Comparison of ENCODE assay signal across 8 mouse cellular contexts in the genomic region with DNA sequence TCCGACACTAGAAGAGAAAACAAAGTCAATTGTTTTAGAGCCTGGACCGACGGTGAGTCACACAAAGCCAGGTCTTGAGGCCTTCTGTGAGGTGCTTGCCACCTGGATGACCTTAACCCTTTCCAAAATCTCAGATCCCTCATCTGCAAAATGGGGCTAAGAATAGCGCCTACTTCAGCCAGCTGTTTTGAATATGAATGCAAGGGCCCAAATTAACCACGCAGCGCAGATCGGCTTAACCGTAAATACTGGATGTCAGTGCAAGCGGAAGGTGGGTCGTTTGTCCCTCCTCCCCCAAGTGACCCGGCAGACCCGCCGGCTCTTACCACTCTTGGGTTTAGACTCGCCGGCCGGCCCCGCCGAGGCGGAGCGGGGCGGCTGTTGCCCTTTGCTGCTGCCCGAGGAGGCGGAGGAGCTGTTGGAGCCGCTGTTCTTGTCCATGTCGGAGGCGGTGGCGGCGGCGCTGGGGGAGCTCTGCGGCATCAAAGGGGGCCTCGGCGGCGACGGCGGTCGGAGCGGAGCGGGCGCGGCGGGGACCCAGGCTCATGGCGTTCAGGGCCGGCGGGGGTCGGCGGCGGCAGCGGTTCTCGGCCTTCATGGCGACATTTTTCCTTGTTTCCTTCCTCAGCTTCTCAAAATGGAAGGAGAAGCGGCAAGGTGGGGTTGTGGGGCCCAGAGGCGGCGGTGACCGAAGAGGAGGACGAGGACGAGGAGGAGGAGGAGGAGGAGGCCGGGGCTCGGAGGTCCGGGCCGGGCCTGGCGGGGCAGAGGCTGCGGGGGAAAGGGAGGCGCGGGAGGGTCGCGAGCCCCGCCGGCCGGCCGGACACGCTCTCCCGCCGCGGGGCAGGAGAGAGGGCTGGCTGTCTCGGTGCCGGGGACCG. TPM values are rescaled to one million over a fixed set of nuclear protein-coding genes. Genes with fewer than 3 reads are reported as not detected.
DNase-seq lines count a peak whose midpoint lies in the region; ATAC-seq and TF ChIP-seq lines count a peak whose summit lies in the region.

No protein-coding gene starts in this region.

- no peaks in the 10 kb centered on the region for H3K27me3 ChIP-seq in intestine, embryonic 16.5 days (replicated peaks; ENCODE audit: control insufficient read depth, insufficient read depth, low read length)
- H3K27me3 ChIP-seq in liver, postnatal 0 days (ENCODE audit: insufficient read depth, low read length) = no peaks in the 10 kb centered on the region
- H3K27me3 ChIP-seq in neural tube, embryonic 11.5 days (ENCODE audit: control insufficient read depth, insufficient read depth, low read length) = no peaks in the 10 kb centered on the region
- no peaks in the 10 kb centered on the region for H3K27me3 ChIP-seq in testis, adult 2 months (ENCODE audit: control insufficient read depth, insufficient read depth, low read length)

- peak overlapping the region; percentile 73 for H3K27ac ChIP-seq in intestine, embryonic 16.5 days (ENCODE audit: low read length)
- peak overlapping the region; percentile 89 for H3K27ac ChIP-seq in liver, postnatal 0 days (ENCODE audit: low read depth)
- peak overlapping the region; percentile 83 for H3K27ac ChIP-seq in neural tube, embryonic 11.5 days (ENCODE audit: low read depth, low read length)
- peak overlapping the region; percentile 97 for H3K27ac ChIP-seq in testis, adult 2 months (ENCODE audit: control insufficient read depth, insufficient read depth, low read depth, low read length)

- TF ChIP-seq POLR2A in testis, adult 2 months (IDR thresholded peaks at IDR 0.05; ENCODE audit: control insufficient read depth, low read depth, low read length) = no peak

- 0 out of 2 replicates have a peak, but pooled peaks cover 3% of the 10 kb centered on the region for H3K9me3 ChIP-seq in intestine, embryonic 16.5 days (ENCODE audit: control insufficient read depth, low read length)
- no peaks in the 10 kb centered on the region; the same call in 1 of the 2 replicates for H3K9me3 ChIP-seq in liver, postnatal 0 days (ENCODE audit: low read length)
- H3K9me3 ChIP-seq in neural tube, embryonic 11.5 days (ENCODE audit: control insufficient read depth, low read length) = no peaks in the 10 kb centered on the region

- TF ChIP-seq EP300 in liver, postnatal 0 days (IDR thresholded peaks at IDR 0.05; ENCODE audit: low read depth) = no peak

- no peaks in the 10 kb centered on the region; the same call in 1 of the 2 replicates for H3K36me3 ChIP-seq in intestine, embryonic 16.5 days (ENCODE audit: control insufficient read depth, insufficient read depth, low read length)
- peaks cover 18% of the 10 kb centered on the region for H3K36me3 ChIP-seq in liver, postnatal 0 days (replicated peaks; ENCODE audit: insufficient read depth, low read length)
- H3K36me3 ChIP-seq in neural tube, embryonic 11.5 days (ENCODE audit: control insufficient read depth, insufficient read depth, low read length) = no peaks in the 10 kb centered on the region; the same call in 1 of the 2 replicates
- no peaks in the 10 kb centered on the region for H3K36me3 ChIP-seq in testis, adult 2 months (ENCODE audit: control insufficient read depth, insufficient read depth, low read length)

- peak overlapping the region; percentile 98 for H3K9ac ChIP-seq in intestine, embryonic 16.5 days (ENCODE audit: low read depth, low read length)
- H3K9ac ChIP-seq in liver, postnatal 0 days (replicated peaks) = peak overlapping the region; percentile 98
- H3K9ac ChIP-seq in neural tube, embryonic 11.5 days (ENCODE audit: low read length) = peak overlapping the region; percentile 94

- peak overlapping the region; percentile 79 for H3K4me2 ChIP-seq in intestine, embryonic 16.5 days (ENCODE audit: low read depth, low read length)
- peak overlapping the region; percentile 79 for H3K4me2 ChIP-seq in liver, postnatal 0 days (ENCODE audit: low read depth, low read length)
- peak overlapping the region; percentile 75 for H3K4me2 ChIP-seq in neural tube, embryonic 11.5 days (ENCODE audit: low read depth)

- no peak for TF ChIP-seq CTCF in liver, postnatal 0 days (IDR thresholded peaks at IDR 0.05; ENCODE audit: low read depth)
- no peak for TF ChIP-seq CTCF in testis, adult 2 months (IDR thresholded peaks at IDR 0.05; ENCODE audit: control insufficient read depth, insufficient read depth, insufficient replicate concordance, low read depth, low read length)

- WGBS in intestine, embryonic 16.5 days = under 1% methylated on average over 64 of the region's 77 CpGs
- under 1% methylated on average over 68 of the region's 77 CpGs for WGBS in liver, postnatal 0 days (ENCODE audit: insufficient replicate concordance)
- WGBS in neural tube, embryonic 11.5 days = under 1% methylated on average over 62 of the region's 77 CpGs

- H3K4me1 ChIP-seq in intestine, embryonic 16.5 days (ENCODE audit: control insufficient read depth, insufficient read depth, low read length) = peaks cover 36% of the 10 kb centered on the region
- H3K4me1 ChIP-seq in liver, postnatal 0 days (ENCODE audit: insufficient read depth) = peaks cover 47% of the 10 kb centered on the region
- H3K4me1 ChIP-seq in neural tube, embryonic 11.5 days (ENCODE audit: control insufficient read depth, insufficient read depth, low read length) = peaks cover 17% of the 10 kb centered on the region
- H3K4me1 ChIP-seq in testis, adult 2 months (ENCODE audit: control insufficient read depth, insufficient read depth, low read length) = peaks cover 14% of the 10 kb centered on the region

- peak; percentile 54 for DNase-seq in urinary bladder, adult 2 months (ENCODE audit: low spot score)
- no peak for DNase-seq in urinary bladder, postnatal 10 days (ENCODE audit: low spot score)
- DNase-seq in cerebellum, postnatal 36 days = peak; percentile 14 to 35
- peak; percentile 54 for DNase-seq in gastrocnemius, postnatal 10 days
- peak; percentile 67 for DNase-seq in liver, postnatal 0 days
- DNase-seq in neural tube, embryonic 11.5 days (ENCODE audit: low spot score) = peak; percentile 37

- H3K4me3 ChIP-seq in intestine, embryonic 16.5 days (ENCODE audit: low read length) = peak overlapping the region; percentile 99
- H3K4me3 ChIP-seq in liver, postnatal 0 days (ENCODE audit: low read depth, low read length) = peak overlapping the region; percentile 95
- H3K4me3 ChIP-seq in neural tube, embryonic 11.5 days (ENCODE audit: low read depth, low read length) = peak overlapping the region; percentile 90
- peak overlapping the region; percentile 100 for H3K4me3 ChIP-seq in testis, adult 2 months (ENCODE audit: control insufficient read depth, low read depth, low read length)

- ATAC-seq in intestine, embryonic 16.5 days = peak; percentile 66
- ATAC-seq in liver, postnatal 0 days = peak; percentile 60
- ATAC-seq in neural tube, embryonic 11.5 days (ENCODE audit: insufficient read depth, low FRiP score, low TSS enrichment) = peak; percentile 61

RNA-seq across cellular contexts. Expression of a gene that starts 0.5 kb away (rescaled TPM):
- 144 and 157 TPM in 2 replicates for polyA plus RNA-seq in urinary bladder, adult 2 months (2012; rRNA removed)
- total RNA-seq in gastrocnemius, postnatal 10 days (2021) = 100 to 1,000 TPM; 220 to 226 TPM
- 90.4 and 92.6 TPM in 2 replicates for polyA plus RNA-seq in intestine, embryonic 16.5 days (2015; fragmentation: Nextera tagmentation; extraction: Ambion mirVana)
- polyA plus RNA-seq in liver, postnatal 0 days (2015; fragmentation: Nextera tagmentation; extraction: Ambion mirVana) = 75.4 and 78.4 TPM in 2 replicates
- 106 and 119 TPM in 2 replicates for polyA plus RNA-seq in neural tube, embryonic 11.5 days (2014; fragmentation: Nextera tagmentation; extraction: Ambion mirVana)
- 240 and 247 TPM in 2 replicates for polyA plus RNA-seq in testis, adult 2 months (2012; rRNA removed)

RNA-seq across cellular contexts. Expression of a gene that starts 7.3 kb away (rescaled TPM):
- 23.9 and 26.4 TPM in 2 replicates for polyA plus RNA-seq in urinary bladder, adult 2 months (2012; rRNA removed)
- 10 to 100 TPM; 64.5 to 81.1 TPM for total RNA-seq in gastrocnemius, postnatal 10 days (2021)
- 64.2 and 72.9 TPM in 2 replicates for polyA plus RNA-seq in intestine, embryonic 16.5 days (2015; fragmentation: Nextera tagmentation; extraction: Ambion mirVana)
- polyA plus RNA-seq in liver, postnatal 0 days (2015; fragmentation: Nextera tagmentation; extraction: Ambion mirVana) = 19.5 and 19.6 TPM in 2 replicates
- 58.5 and 61.0 TPM in 2 replicates for polyA plus RNA-seq in neural tube, embryonic 11.5 days (2014; fragmentation: Nextera tagmentation; extraction: Ambion mirVana)
- polyA plus RNA-seq in testis, adult 2 months (2012; rRNA removed) = 12.2 and 14.0 TPM in 2 replicates

RNA-seq across cellular contexts. Expression of a gene that starts 28.6 kb away (rescaled TPM):
- 565 and 747 TPM in 2 replicates for polyA plus RNA-seq in urinary bladder, adult 2 months (2012; rRNA removed)
- total RNA-seq in gastrocnemius, postnatal 10 days (2021) = 100 to 1,000 TPM; 134 to 168 TPM
- polyA plus RNA-seq in intestine, embryonic 16.5 days (2015; fragmentation: Nextera tagmentation; extraction: Ambion mirVana) = 1,024 and 1,116 TPM in 2 replicates
- polyA plus RNA-seq in liver, postnatal 0 days (2015; fragmentation: Nextera tagmentation; extraction: Ambion mirVana) = 388 and 399 TPM in 2 replicates
- 1,631 and 1,672 TPM in 2 replicates for polyA plus RNA-seq in neural tube, embryonic 11.5 days (2014; fragmentation: Nextera tagmentation; extraction: Ambion mirVana)
- polyA plus RNA-seq in testis, adult 2 months (2012; rRNA removed) = 559 and 571 TPM in 2 replicates

RNA-seq across cellular contexts. Expression of a gene that starts 36.5 kb away (rescaled TPM):
- polyA plus RNA-seq in urinary bladder, adult 2 months (2012; rRNA removed) = 52.7 and 63.5 TPM in 2 replicates
- total RNA-seq in gastrocnemius, postnatal 10 days (2021) = 10 to 100 TPM; 17.7 to 26.2 TPM
- polyA plus RNA-seq in intestine, embryonic 16.5 days (2015; fragmentation: Nextera tagmentation; extraction: Ambion mirVana) = 124 and 141 TPM in 2 replicates
- 58.7 and 61.8 TPM in 2 replicates for polyA plus RNA-seq in liver, postnatal 0 days (2015; fragmentation: Nextera tagmentation; extraction: Ambion mirVana)
- 121 and 122 TPM in 2 replicates for polyA plus RNA-seq in neural tube, embryonic 11.5 days (2014; fragmentation: Nextera tagmentation; extraction: Ambion mirVana)
- polyA plus RNA-seq in testis, adult 2 months (2012; rRNA removed) = 15.5 and 16.2 TPM in 2 replicates

RNA-seq across cellular contexts. Expression of a gene that starts 54.8 kb away (rescaled TPM):
- 56.7 and 60.4 TPM in 2 replicates for polyA plus RNA-seq in urinary bladder, adult 2 months (2012; rRNA removed)
- total RNA-seq in gastrocnemius, postnatal 10 days (2021) = 10 to 100 TPM; 21.3 to 24.1 TPM
- polyA plus RNA-seq in intestine, embryonic 16.5 days (2015; fragmentation: Nextera tagmentation; extraction: Ambion mirVana) = 67.9 and 121 TPM in 2 replicates
- polyA plus RNA-seq in liver, postnatal 0 days (2015; fragmentation: Nextera tagmentation; extraction: Ambion mirVana) = 86.0 and 90.6 TPM in 2 replicates
- polyA plus RNA-seq in neural tube, embryonic 11.5 days (2014; fragmentation: Nextera tagmentation; extraction: Ambion mirVana) = 327 and 330 TPM in 2 replicates
- polyA plus RNA-seq in testis, adult 2 months (2012; rRNA removed) = 43.9 and 45.5 TPM in 2 replicates
